Mouse (Mus musculus) forebrain, embryonic 10.5 days (tissue): ENCODE data around the gene Dip2a. TPM values are rescaled to one million over a fixed set of nuclear protein-coding genes. Genes with fewer than 3 reads are reported as not detected.

ENCODE experiments used
- DNase-seq: peaks from one replicate; pipeline ENCODE4 v3.0.0-alpha.2; 2017; ENCODE audit warnings: low spot score; ENCODE audit errors: extremely low spot score
- H3K27ac ChIP-seq: fragments of 300-500 bp; sonication (generic); 2 replicates; pipeline ENCODE4 v1.5.1; 2016; ENCODE audit warnings: mild to moderate bottlenecking
- H3K27me3 ChIP-seq: fragments of 300-500 bp; sonication (generic); 2 replicates; pipeline ENCODE4 v1.6.1; 2016; ENCODE audit warnings: mild to moderate bottlenecking; ENCODE audit not compliant: poor library complexity, severe bottlenecking
- H3K36me3 ChIP-seq: fragments of 300-500 bp; sonication (generic); replicated peaks from 2 replicates; pipeline ENCODE4 v1.6.1; 2016; ENCODE audit warnings: mild to moderate bottlenecking, moderate library complexity
- H3K4me1 ChIP-seq: fragments of 300-500 bp; sonication (generic); 2 replicates; pipeline ENCODE4 v1.6.1; 2016
- H3K4me3 ChIP-seq: fragments of 300-500 bp; sonication (generic); 2 replicates; pipeline ENCODE4 v1.5.1; 2016; ENCODE audit warnings: mild to moderate bottlenecking, moderate library complexity
- H3K9me3 ChIP-seq: fragments of 300-500 bp; sonication (generic); 2 replicates; pipeline ENCODE4 v1.6.1; 2016; ENCODE audit warnings: mild to moderate bottlenecking, moderate library complexity
- WGBS: fragments of 180-500 bp; shearing (Covaris S2); methylation state at CpG from one replicate; pipeline ENCODE4 v1.1.7; 2016; 5-methylcytosine and 5-hydroxymethylcytosine counted together
- polyA plus RNA-seq: library from polyadenylated mRNA; unstranded; fragments of >200 nt; fragmentation: Nextera tagmentation; extraction: Ambion mirVana; gene quantifications from 2 replicates; pipeline ENCODE4 v1.2.1, GENCODE M21; 2016

Gene Dip2a
- polyA plus RNA-seq: 5.3 and 7.1 TPM in 2 replicates

GRCm38 (mm10) chr10:76344711-76345539, at the start of gene Dip2a:
Gene Dip2a (minus strand): TSS chr10:76345291.
- Histone ChIP-seq H3K36me3 (peaks cover 11% of the 10 kb centered on the region), H3K4me3 (peak within 1 kb of the TSS; percentile 86), H3K4me1 (peaks cover 22% of the 10 kb centered on the region), H3K27ac (peak within 1 kb of the TSS; percentile 93), H3K27me3 (no peaks in the 10 kb centered on the region), H3K9me3 (no peaks in the 10 kb centered on the region)
- under 1% methylated on average over 93 of the region's 94 CpGs for WGBS
- peak; percentile 90 for DNase-seq

- DNase-seq: no peak
- 95% methylated on average over 12 of the region's 12 CpGs for WGBS
- H3K9me3 ChIP-seq: no peaks in the 10 kb centered on the region
- H3K27ac ChIP-seq: no peak overlapping the region
- peaks cover 92% of the 10 kb centered on the region for H3K36me3 ChIP-seq
- H3K27me3 ChIP-seq: no peaks in the 10 kb centered on the region
- H3K4me1 ChIP-seq: no peaks in the 10 kb centered on the region
- no peak overlapping the region for H3K4me3 ChIP-seq
Observed at GRCm38 (mm10) chr10:76392596-76392995, 47.5 kb upstream of the Dip2a start.

- H3K9me3 ChIP-seq: no peaks in the 10 kb centered on the region
- H3K4me1 ChIP-seq: no peaks in the 10 kb centered on the region
- WGBS: 87% methylated on average over 9 of the region's 9 CpGs
- H3K27ac ChIP-seq: no peak overlapping the region
- no peaks in the 10 kb centered on the region for H3K27me3 ChIP-seq
- no peak for DNase-seq
- H3K4me3 ChIP-seq: no peak overlapping the region
- peaks cover 90% of the 10 kb centered on the region for H3K36me3 ChIP-seq
Observed at GRCm38 (mm10) chr10:76391786-76392185, 46.7 kb upstream of the Dip2a start.

- no peak for DNase-seq
- Histone ChIP-seq H3K27ac (no peak overlapping the region), H3K4me1 (no peaks in the 10 kb centered on the region), H3K27me3 (no peaks in the 10 kb centered on the region), H3K4me3 (no peak overlapping the region), H3K36me3 (peaks cover 90% of the 10 kb centered on the region), H3K9me3 (no peaks in the 10 kb centered on the region)
- 96% methylated on average over 9 of the region's 9 CpGs for WGBS
Observed at GRCm38 (mm10) chr10:76391166-76391565, 46.1 kb upstream of the Dip2a start.

GRCm38 (mm10) chr10:76374981-76375380, 29.9 kb upstream of the Dip2a start:
- WGBS: 94% methylated on average over 18 of the region's 18 CpGs
- H3K27me3 ChIP-seq: no peaks in the 10 kb centered on the region

GRCm38 (mm10) chr10:76371736-76372135, 26.6 kb upstream of the Dip2a start:
- no peaks in the 10 kb centered on the region for H3K27me3 ChIP-seq

More at GRCm38 (mm10) chr10:76374981-76375380, 29.9 kb upstream of the Dip2a start:
- Histone ChIP-seq H3K9me3 (no peaks in the 10 kb centered on the region), H3K4me3 (no peak overlapping the region), H3K36me3 (peaks cover 99% of the 10 kb centered on the region), H3K4me1 (no peaks in the 10 kb centered on the region), H3K27ac (no peak overlapping the region)
- no peak for DNase-seq

GRCm38 (mm10) chr10:76368766-76369165, 23.7 kb upstream of the Dip2a start:
- Histone ChIP-seq H3K27ac (no peak overlapping the region), H3K27me3 (no peaks in the 10 kb centered on the region), H3K4me1 (no peaks in the 10 kb centered on the region), H3K9me3 (no peaks in the 10 kb centered on the region), H3K36me3 (peaks cover 99% of the 10 kb centered on the region), H3K4me3 (no peak overlapping the region)
- WGBS: 94% methylated on average over 13 of the region's 13 CpGs
- DNase-seq: no peak

More at GRCm38 (mm10) chr10:76371736-76372135, 26.6 kb upstream of the Dip2a start:
- Histone ChIP-seq H3K4me1 (no peaks in the 10 kb centered on the region), H3K36me3 (peaks cover 99% of the 10 kb centered on the region), H3K27ac (no peak overlapping the region), H3K4me3 (no peak overlapping the region), H3K9me3 (no peaks in the 10 kb centered on the region)
- WGBS: 87% methylated on average over 3 of the region's 3 CpGs
- DNase-seq: no peak

GRCm38 (mm10) chr10:76363233-76363632, 18.1 kb upstream of the Dip2a start:
- peaks cover 79% of the 10 kb centered on the region for H3K36me3 ChIP-seq

GRCm38 (mm10) chr10:76358468-76358867, 13.4 kb upstream of the Dip2a start:
- Histone ChIP-seq H3K27me3 (no peaks in the 10 kb centered on the region), H3K27ac (no peak overlapping the region), H3K4me1 (no peaks in the 10 kb centered on the region), H3K36me3 (peaks cover 81% of the 10 kb centered on the region), H3K4me3 (no peak overlapping the region), H3K9me3 (no peaks in the 10 kb centered on the region)
- DNase-seq: no peak
- 88% methylated on average over 5 of the region's 5 CpGs for WGBS

More at GRCm38 (mm10) chr10:76363233-76363632, 18.1 kb upstream of the Dip2a start:
- Histone ChIP-seq H3K27ac (no peak overlapping the region), H3K4me1 (no peaks in the 10 kb centered on the region), H3K27me3 (no peaks in the 10 kb centered on the region), H3K4me3 (no peak overlapping the region), H3K9me3 (no peaks in the 10 kb centered on the region)
- DNase-seq: no peak
- WGBS: 87% methylated on average over 3 of the region's 3 CpGs

- Histone ChIP-seq H3K36me3 (peaks cover 81% of the 10 kb centered on the region), H3K27ac (no peak overlapping the region), H3K27me3 (no peaks in the 10 kb centered on the region), H3K4me3 (no peak overlapping the region), H3K9me3 (no peaks in the 10 kb centered on the region), H3K4me1 (no peaks in the 10 kb centered on the region)
- WGBS: 90% methylated on average over 8 of the region's 8 CpGs
- DNase-seq: no peak
Observed at GRCm38 (mm10) chr10:76357286-76357875, 12.3 kb upstream of the Dip2a start.

- 94% methylated on average over 12 of the region's 12 CpGs for WGBS
- DNase-seq: no peak
- Histone ChIP-seq H3K27me3 (no peaks in the 10 kb centered on the region), H3K27ac (no peak overlapping the region), H3K4me3 (no peak overlapping the region), H3K36me3 (peaks cover 93% of the 10 kb centered on the region), H3K9me3 (no peaks in the 10 kb centered on the region), H3K4me1 (no peaks in the 10 kb centered on the region)
Observed at GRCm38 (mm10) chr10:76354974-76355373, 9.9 kb upstream of the Dip2a start.

GRCm38 (mm10) chr10:76353986-76354385, 8.9 kb upstream of the Dip2a start:
- Histone ChIP-seq H3K4me3 (no peak overlapping the region), H3K4me1 (no peaks in the 10 kb centered on the region), H3K27me3 (no peaks in the 10 kb centered on the region), H3K9me3 (no peaks in the 10 kb centered on the region), H3K27ac (no peak overlapping the region), H3K36me3 (peaks cover 96% of the 10 kb centered on the region)
- DNase-seq: no peak
- 98% methylated on average over 12 of the region's 12 CpGs for whole genome bisulfite sequencing

GRCm38 (mm10) chr10:76351953-76352352, 6.9 kb upstream of the Dip2a start:
- DNase-seq: no peak
- WGBS: 94% methylated on average over 7 of the region's 7 CpGs
- Histone ChIP-seq H3K36me3 (peaks cover 80% of the 10 kb centered on the region), H3K4me1 (no peaks in the 10 kb centered on the region), H3K9me3 (no peaks in the 10 kb centered on the region), H3K4me3 (no peak overlapping the region), H3K27me3 (no peaks in the 10 kb centered on the region), H3K27ac (no peak overlapping the region)
